Mouse (Mus musculus): Measurements from ENCODE around the gene Tctex1d1. TPM values are rescaled to one million over a fixed set of nuclear protein-coding genes. Genes with fewer than 3 reads are reported as not detected.

The Tctex1d1 gene
- total RNA-seq, 1 experiment from 2014 or later, result not detected

GRCm38 (mm10) chr4:103039103-103039837 is 60.9 kb downstream of the Tctex1d1 start:
- no peak for ATAC-seq (replicated peaks; ENCODE audit: insufficient number of reproducible peaks, low FRiP score, low TSS enrichment, poor library complexity, severe bottlenecking)

GRCm38 (mm10) chr4:103039838-103040191 is 61.4 kb downstream of the Tctex1d1 start:
- no peak for ATAC-seq (replicated peaks; ENCODE audit: insufficient number of reproducible peaks, low FRiP score, low TSS enrichment, poor library complexity, severe bottlenecking)

GRCm38 (mm10) chr4:103042997-103043396 is 64.6 kb downstream of the Tctex1d1 start:
- ATAC-seq (replicated peaks; ENCODE audit: insufficient number of reproducible peaks, low FRiP score, low TSS enrichment, poor library complexity, severe bottlenecking), result no peak

GRCm38 (mm10) chr4:103048046-103048445 is 69.6 kb downstream of the Tctex1d1 start:
- ATAC-seq (replicated peaks; ENCODE audit: insufficient number of reproducible peaks, low FRiP score, low TSS enrichment, poor library complexity, severe bottlenecking), result no peak

Other genes starting within 250 kb of the Tctex1d1 start
- gene Sgip1, start 237.3 kb upstream of the Tctex1d1 start, total RNA-seq (2017), result 0.19 to 16.6 TPM (median 0.86 TPM) in 3 replicates
- gene Insl5, start 48.2 kb downstream of the Tctex1d1 start, total RNA-seq (2017), result not detected in 3 replicates
- gene Mier1, start 135.8 kb downstream of the Tctex1d1 start, total RNA-seq (2017), result 169 to 216 TPM (median 182 TPM) in 3 replicates
- 0.75 to 1.4 TPM (median 0.86 TPM) in 3 replicates for gene Wdr78, start 135.9 kb downstream of the Tctex1d1 start, total RNA-seq (2017)
- 5.5 to 10.6 TPM (median 8.6 TPM) in 3 replicates for gene Slc35d1, start 236.6 kb downstream of the Tctex1d1 start, total RNA-seq (2017)

All from monocyte, adult 5-6 weeks (primary cell).